ENCODE assay signal across 9 mouse cellular contexts in genomic region chr3:96351623-96352022, GRCm38 (mm10). TPM values are rescaled to one million over a fixed set of nuclear protein-coding genes. Genes with fewer than 3 reads are reported as not detected.
A peak's percentile ranks its signal among the peaks of the same experiment; 100 is the strongest.
DNase-seq lines count a peak whose midpoint lies in the region; ATAC-seq and TF ChIP-seq lines count a peak whose summit lies in the region.
"Not testable (repeated sequence)": the region's sequence is repeated elsewhere in the genome, so short reads cannot be mapped to it uniquely, and the experiment has no call there.
"Had no signal": no experiment of that assay in that cellular context is flagged by ENCODE, and none has a peak within 500 bp of the region (broad histone marks: within the 10 kb centered on the region; RNA-seq: fewer than 3 reads in every experiment).

No protein-coding gene starts in this region.

- DNase-seq in forebrain, embryonic 14.5 days (ENCODE audit: low spot score); forebrain, postnatal 0 days; midbrain, embryonic 11.5 days (ENCODE audit: low spot score, missing footprints): not testable (repeated sequence)

- not testable (repeated sequence) for H3K36me3 ChIP-seq in forebrain, embryonic 13.5 days (ENCODE audit: poor library complexity, severe bottlenecking); forebrain, embryonic 14.5 days (ENCODE audit: control insufficient read depth, insufficient read depth, low read length); forebrain, embryonic 15.5 days; forebrain, postnatal 0 days (ENCODE audit: insufficient read depth); midbrain, embryonic 11.5 days (ENCODE audit: control insufficient read depth, insufficient read depth, low read length)

- H3K27me3 ChIP-seq in forebrain, embryonic 13.5 days; forebrain, embryonic 14.5 days (replicated peaks; ENCODE audit: control insufficient read depth, insufficient read depth, low read length); forebrain, embryonic 15.5 days; forebrain, postnatal 0 days (ENCODE audit: insufficient read depth, low read length); midbrain, embryonic 11.5 days (ENCODE audit: control insufficient read depth, insufficient read depth, low read length): not testable (repeated sequence)

- not testable (repeated sequence) for H3K4me2 ChIP-seq in forebrain, embryonic 13.5 days; forebrain, embryonic 14.5 days (ENCODE audit: low read length); forebrain, embryonic 15.5 days (replicated peaks); forebrain, postnatal 0 days (ENCODE audit: low read depth); midbrain, embryonic 11.5 days

- not testable (repeated sequence) for H3K9ac ChIP-seq in forebrain, embryonic 13.5 days; forebrain, embryonic 14.5 days (ENCODE audit: low read length); forebrain, embryonic 15.5 days (replicated peaks); forebrain, postnatal 0 days; midbrain, embryonic 11.5 days (ENCODE audit: low read length)

- H3K4me1 ChIP-seq in forebrain, embryonic 13.5 days; forebrain, embryonic 14.5 days (ENCODE audit: control insufficient read depth, insufficient read depth, low read length); forebrain, embryonic 15.5 days; forebrain, postnatal 0 days (ENCODE audit: insufficient read depth); midbrain, embryonic 11.5 days (ENCODE audit: control insufficient read depth, insufficient read depth, low read length): not testable (repeated sequence)

- no CpG with 5 or more reads among the region's 6 CpGs for WGBS in forebrain, embryonic 13.5 days
- no CpG with 5 or more reads among the region's 6 CpGs for WGBS in forebrain, embryonic 14.5 days
- no CpG with 5 or more reads among the region's 6 CpGs for WGBS in forebrain, embryonic 15.5 days
- WGBS in forebrain, postnatal 0 days = no CpG with 5 or more reads among the region's 6 CpGs
- no CpG with 5 or more reads among the region's 6 CpGs for WGBS in midbrain, embryonic 11.5 days

- H3K9me3 ChIP-seq in forebrain, embryonic 13.5 days (replicated peaks); forebrain, embryonic 14.5 days (replicated peaks; ENCODE audit: control insufficient read depth, low read length); forebrain, embryonic 15.5 days; forebrain, postnatal 0 days (ENCODE audit: low read length); midbrain, embryonic 11.5 days (ENCODE audit: control insufficient read depth, low read length): not testable (repeated sequence)

- peak; percentile 55; the same call in 1 of the 2 replicates for ATAC-seq in forebrain, embryonic 13.5 days
- peak; percentile 63 for ATAC-seq in forebrain, embryonic 14.5 days
- 0 out of 2 replicates have a peak, but pooled peaks have one; percentile 41 for ATAC-seq in forebrain, embryonic 15.5 days (replicated peaks)
- peak; percentile 47 for ATAC-seq in forebrain, postnatal 0 days
- ATAC-seq in midbrain, embryonic 11.5 days (ENCODE audit: low FRiP score) = 0 out of 2 replicates have a peak, but pooled peaks have one; percentile 27

- not testable (repeated sequence) for TF ChIP-seq CTCF in forebrain, postnatal 0 days (IDR thresholded peaks at IDR 0.05; ENCODE audit: low read depth)

- H3K4me3 ChIP-seq in forebrain, embryonic 13.5 days; forebrain, embryonic 14.5 days (ENCODE audit: low read depth, low read length); forebrain, embryonic 15.5 days; forebrain, postnatal 0 days (ENCODE audit: low read depth, low read length); midbrain, embryonic 11.5 days (ENCODE audit: low read depth, low read length): not testable (repeated sequence)

- H3K27ac ChIP-seq in forebrain, embryonic 13.5 days; forebrain, embryonic 14.5 days (ENCODE audit: low read depth, low read length); forebrain, embryonic 15.5 days (replicated peaks); forebrain, postnatal 0 days (ENCODE audit: low read depth, low read length); midbrain, embryonic 11.5 days (ENCODE audit: low read depth, low read length): not testable (repeated sequence)

RNA-seq across cellular contexts. Expression of gene Fcgr1, which starts 57.9 kb away (rescaled TPM):
- polyA plus RNA-seq in forebrain, embryonic 13.5 days (2015; fragmentation: Nextera tagmentation; extraction: Ambion mirVana) = 0.56 and 1.0 TPM in 2 replicates
- 1.5 and 1.6 TPM in 2 replicates for polyA plus RNA-seq in forebrain, embryonic 14.5 days (2014; fragmentation: Nextera tagmentation; extraction: Ambion mirVana)
- 0.97 and 1.4 TPM in 2 replicates for polyA plus RNA-seq in forebrain, embryonic 15.5 days (2015; fragmentation: Nextera tagmentation; extraction: Ambion mirVana)
- 1.7 and 5.7 TPM in 2 replicates for total RNA-seq in forebrain, postnatal 0 days (2014; rRNA removed)
- 1.5 and 2.4 TPM in 2 replicates for polyA plus RNA-seq in forebrain, postnatal 0 days (2015; fragmentation: Nextera tagmentation; extraction: Ambion mirVana)
- 1.7 and 2.1 TPM in 2 replicates for polyA plus RNA-seq in midbrain, embryonic 11.5 days (2014; fragmentation: Nextera tagmentation; extraction: Ambion mirVana)
- total RNA-seq: CH12.LX, ES-E14 had no signal
- polyA plus RNA-seq: activated CD4-positive, CD25-positive, alpha-beta regulatory T cell, adult 4 months; G1E had no signal
